Mouse (Mus musculus) heart, embryonic 16.5 days (tissue): Measurements from ENCODE around the gene Coro1c. TPM values are rescaled to one million over a fixed set of nuclear protein-coding genes. Genes with fewer than 3 reads are reported as not detected.

Experiments used
- ATAC-seq: fragments of 200-750 bp; cut with Nextera tagmentation; replicated peaks from 2 replicates; pipeline ENCODE4 v1.8.0; 2017; ENCODE audit warnings: moderate number of reproducible peaks; ENCODE audit not compliant: insufficient read depth, low FRiP score; ENCODE audit errors: extremely low read depth
- H3K27ac ChIP-seq: fragments of 300-500 bp; sonication (generic); 2 replicates; pipeline ENCODE4 v1.5.1; 2014; ENCODE audit warnings: mild to moderate bottlenecking, low read length, control low read depth, moderate library complexity
- H3K27me3 ChIP-seq: fragments of 300-500 bp; sonication (generic); 2 replicates; pipeline ENCODE4 v1.6.1; 2014; ENCODE audit warnings: low read length, mixed read lengths; ENCODE audit not compliant: control insufficient read depth, insufficient read depth
- H3K36me3 ChIP-seq: fragments of 300-500 bp; sonication (generic); 2 replicates; pipeline ENCODE4 v1.6.1; 2014; ENCODE audit not compliant: control insufficient read depth, insufficient read depth
- H3K4me1 ChIP-seq: fragments of 300-500 bp; sonication (generic); 2 replicates; pipeline ENCODE4 v1.6.1; 2014; ENCODE audit warnings: low read length, mixed read lengths; ENCODE audit not compliant: control insufficient read depth, insufficient read depth
- H3K4me2 ChIP-seq: fragments of 300-500 bp; sonication (generic); 2 replicates; pipeline ENCODE4 v1.6.1; 2014; ENCODE audit warnings: low read depth, mild to moderate bottlenecking, control low read depth, low read length
- H3K4me3 ChIP-seq: fragments of 300-500 bp; sonication (generic); 2 replicates; pipeline ENCODE4 v1.5.1; 2014; ENCODE audit warnings: mild to moderate bottlenecking, control low read depth, low read length
- H3K9ac ChIP-seq: fragments of 300-500 bp; sonication (generic); 2 replicates; pipeline ENCODE4 v1.6.1; 2014; ENCODE audit warnings: low read length, control low read depth
- H3K9me3 ChIP-seq: fragments of 300-500 bp; sonication (generic); replicated peaks from 2 replicates; pipeline ENCODE4 v1.6.1; 2016; ENCODE audit warnings: low read length; ENCODE audit not compliant: control insufficient read depth
- WGBS: fragments of 180-500 bp; shearing (Covaris S2); extraction: QIAGEN DNeasy Blood & Tissue Kit; methylation state at CpG from one replicate; pipeline ENCODE4 v1.1.7; 2014; 5-methylcytosine and 5-hydroxymethylcytosine counted together
- polyA plus RNA-seq: library from polyadenylated mRNA; unstranded; fragments of >200 nt; fragmentation: Nextera tagmentation; extraction: Ambion mirVana; gene quantifications from 2 replicates; pipeline ENCODE4 v1.2.1, GENCODE M21; 2015

Gene Coro1c
- polyA plus RNA-seq, 1 experiment from 2014 or later = 85.9 TPM

- 76% methylated on average over 6 of the region's 6 CpGs for WGBS
- H3K27ac ChIP-seq = no peak overlapping the region
- H3K9ac ChIP-seq = no peak overlapping the region
- no peak overlapping the region for H3K4me3 ChIP-seq
- H3K4me1 ChIP-seq = peaks cover 19% of the 10 kb centered on the region
- H3K4me2 ChIP-seq = no peak overlapping the region
- no peak for ATAC-seq
- no peaks in the 10 kb centered on the region for H3K27me3 ChIP-seq
- H3K36me3 ChIP-seq = no peaks in the 10 kb centered on the region
- no peaks in the 10 kb centered on the region for H3K9me3 ChIP-seq
These were observed 2.1 kb upstream of the Coro1c start for GRCm38 (mm10) chr5:113910705-113911104.

DNA sequence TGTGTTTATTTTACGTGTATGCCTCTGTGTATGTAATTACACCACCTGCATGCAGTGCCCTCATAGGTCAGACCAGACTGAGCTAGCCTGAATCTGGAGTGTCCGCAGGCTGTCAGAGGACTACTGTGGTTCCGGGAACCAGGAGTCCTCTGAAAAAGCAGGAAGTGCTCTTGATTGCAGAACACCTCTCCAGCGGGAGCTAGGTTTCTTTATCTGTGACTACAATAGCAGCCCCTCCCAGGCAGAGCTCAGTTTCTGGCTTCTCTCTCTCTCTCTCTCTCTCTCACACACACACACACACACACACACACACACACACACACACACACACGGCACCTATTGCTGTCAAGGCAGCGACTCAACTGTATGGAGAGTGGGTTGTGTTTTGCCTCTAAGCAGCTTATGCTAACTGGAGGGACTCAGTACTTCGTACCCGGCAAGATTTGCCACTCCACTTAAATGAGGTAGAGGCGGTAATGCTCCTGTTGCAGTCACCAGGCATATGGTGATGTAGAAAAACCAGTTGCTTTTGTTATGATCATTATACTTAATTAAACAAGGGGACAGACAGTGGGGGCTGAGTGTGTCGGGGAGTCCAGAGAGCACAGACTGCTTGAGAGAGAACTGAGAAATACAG, 1.6 kb upstream of the Coro1c start:
- H3K4me1 ChIP-seq = peaks cover 25% of the 10 kb centered on the region
- H3K9ac ChIP-seq = no peak overlapping the region; the same call in 1 of the 2 replicates
- H3K9me3 ChIP-seq = no peaks in the 10 kb centered on the region
- 21% methylated on average over 10 of the region's 10 CpGs for WGBS
- H3K4me2 ChIP-seq = peak overlapping the region; percentile 13; the same call in 1 of the 2 replicates
- no peak overlapping the region for H3K4me3 ChIP-seq
- ATAC-seq = no peak
- no peaks in the 10 kb centered on the region for H3K27me3 ChIP-seq
- no peaks in the 10 kb centered on the region for H3K36me3 ChIP-seq
- peak overlapping the region; percentile 46; the same call in 1 of the 2 replicates for H3K27ac ChIP-seq

DNA sequence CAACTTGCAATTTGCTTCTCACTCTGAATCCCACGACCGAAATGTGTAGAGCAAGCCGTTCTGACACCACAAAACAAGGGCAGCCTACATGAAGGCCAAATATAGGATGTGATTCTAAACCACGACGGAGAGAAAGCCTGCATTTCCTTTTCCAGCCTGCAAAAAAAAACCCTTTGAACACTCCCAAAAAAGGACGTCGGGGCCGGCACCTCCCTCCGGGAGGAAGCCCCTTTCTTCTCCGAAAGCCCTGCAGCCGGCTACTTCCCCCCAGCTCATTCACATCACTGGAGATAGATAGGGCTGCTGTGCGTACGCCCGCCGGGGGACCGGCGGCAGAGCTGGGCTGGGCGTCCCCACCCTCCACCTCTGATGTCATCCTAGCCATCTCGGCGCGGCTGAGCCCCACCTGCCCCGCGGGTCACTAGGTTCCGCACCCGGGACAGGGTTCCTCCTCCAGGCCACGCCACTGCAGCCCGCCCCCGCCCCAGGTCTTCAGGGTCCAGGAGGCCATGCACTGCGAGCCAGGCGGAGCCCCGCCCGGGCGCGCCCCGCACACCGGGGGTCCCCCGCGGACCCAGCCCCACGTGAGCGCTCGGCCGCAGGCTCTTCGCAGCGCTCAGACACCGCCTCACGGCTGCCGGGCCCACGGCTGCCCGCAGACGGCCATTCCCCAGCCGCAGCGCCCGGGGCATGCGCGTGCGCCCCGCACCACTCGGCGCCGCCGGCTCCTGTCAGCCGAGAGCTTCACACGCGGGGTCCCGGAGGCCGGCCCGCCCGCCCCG, 581 bp downstream of the Coro1c start:
- no peaks in the 10 kb centered on the region for H3K9me3 ChIP-seq
- H3K36me3 ChIP-seq = no peaks in the 10 kb centered on the region
- H3K27ac ChIP-seq = peak overlapping the region; percentile 98
- peak overlapping the region; percentile 98 for H3K9ac ChIP-seq
- H3K4me1 ChIP-seq = peaks cover 42% of the 10 kb centered on the region
- H3K4me2 ChIP-seq = peak overlapping the region; percentile 83
- ATAC-seq = peak; percentile 64
- WGBS = under 1% methylated on average over 69 of the region's 69 CpGs
- peak overlapping the region; percentile 96 for H3K4me3 ChIP-seq
- H3K27me3 ChIP-seq = no peaks in the 10 kb centered on the region

GRCm38 (mm10) chr5:113906958-113907735, 1.4 kb downstream of the Coro1c start:
- Histone ChIP-seq H3K4me2 (peak overlapping the region; percentile 83), H3K36me3 (no peaks in the 10 kb centered on the region), H3K4me1 (peaks cover 47% of the 10 kb centered on the region), H3K9me3 (no peaks in the 10 kb centered on the region), H3K9ac (peak overlapping the region; percentile 98), H3K27ac (peak overlapping the region; percentile 98), H3K27me3 (no peaks in the 10 kb centered on the region), H3K4me3 (peak overlapping the region; percentile 96)
- WGBS = 7% methylated on average over 17 of the region's 17 CpGs
- ATAC-seq = no peak

- Histone ChIP-seq H3K9me3 (no peaks in the 10 kb centered on the region), H3K27me3 (no peaks in the 10 kb centered on the region), H3K4me2 (no peak overlapping the region), H3K9ac (no peak overlapping the region), H3K4me3 (no peak overlapping the region), H3K27ac (no peak overlapping the region), H3K4me1 (peaks cover 58% of the 10 kb centered on the region), H3K36me3 (no peaks in the 10 kb centered on the region)
- ATAC-seq = no peak
- 32% methylated on average over 4 of the region's 4 CpGs for WGBS
These were observed 3.6 kb downstream of the Coro1c start for GRCm38 (mm10) chr5:113904987-113905386.

DNA sequence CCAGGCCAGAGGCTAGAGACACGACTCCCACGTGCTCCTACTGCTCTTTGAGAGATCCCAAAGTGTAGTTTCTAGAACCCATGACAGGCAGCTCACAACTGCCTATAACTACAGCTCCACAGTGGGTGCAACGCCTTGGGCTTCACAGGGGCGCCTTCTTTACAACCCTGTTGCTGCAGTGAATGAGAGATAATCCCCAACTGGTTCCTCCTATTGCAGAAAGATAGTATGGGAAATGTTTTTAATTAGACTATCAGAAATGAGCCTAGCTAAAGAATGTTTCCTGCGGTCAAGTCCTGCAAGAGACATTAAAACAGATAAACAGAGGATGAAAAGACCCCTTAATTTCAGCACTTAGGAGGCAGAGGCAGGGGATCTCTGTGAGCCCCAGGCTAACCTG, 5.6 kb downstream of the Coro1c start:
- 65% methylated on average over 5 of the region's 5 CpGs for WGBS
- Histone ChIP-seq H3K4me3 (no peak overlapping the region), H3K27me3 (no peaks in the 10 kb centered on the region), H3K9ac (no peak overlapping the region), H3K4me1 (peaks cover 58% of the 10 kb centered on the region), H3K27ac (no peak overlapping the region), H3K36me3 (no peaks in the 10 kb centered on the region), H3K4me2 (no peak overlapping the region), H3K9me3 (no peaks in the 10 kb centered on the region)
- no peak for ATAC-seq

DNA sequence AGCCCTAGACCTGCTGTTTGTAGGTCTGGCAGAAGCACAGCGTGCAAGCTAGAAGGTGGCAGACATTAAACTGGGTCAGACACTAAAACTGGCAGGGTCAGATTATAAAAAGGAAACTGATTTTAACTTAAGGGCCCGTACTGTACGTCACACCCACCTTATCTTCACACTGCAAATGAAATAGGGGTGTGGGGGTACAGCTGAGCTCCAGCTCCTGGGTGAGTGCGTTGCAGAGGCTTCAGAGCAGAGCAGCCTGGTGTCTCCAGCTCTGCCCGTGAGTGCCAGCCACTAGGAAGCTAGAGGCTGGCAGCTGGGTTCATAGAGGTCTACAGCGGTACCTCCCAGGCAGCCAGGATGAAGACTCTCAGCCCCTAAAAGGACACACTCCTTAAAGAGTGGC, 6.5 kb downstream of the Coro1c start:
- 42% methylated on average over 6 of the region's 6 CpGs for WGBS

DNA sequence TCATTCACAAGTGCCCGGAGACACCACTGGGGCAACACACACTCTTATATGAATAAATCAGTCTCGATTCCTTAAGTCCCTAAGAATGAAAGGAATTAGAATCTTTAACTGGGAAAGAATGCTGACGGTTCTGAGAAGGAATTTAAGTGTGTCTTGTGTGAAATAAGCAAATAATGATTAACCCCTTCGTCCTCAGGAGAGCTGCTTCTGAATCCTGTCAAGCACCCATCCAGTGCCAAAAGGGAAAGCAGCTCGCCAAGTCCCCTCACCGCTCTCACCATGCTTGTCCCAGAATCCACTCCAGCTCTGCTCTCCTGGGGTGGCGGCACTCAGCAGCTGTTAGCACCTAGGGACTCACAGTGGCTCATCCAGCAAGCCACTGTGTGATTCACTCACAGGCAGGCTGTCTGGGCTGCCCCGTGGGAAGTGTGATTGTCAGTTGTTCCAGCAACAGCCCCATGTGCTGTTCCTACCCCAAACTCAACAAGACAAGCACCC, 7.4 kb downstream of the Coro1c start:
- Histone ChIP-seq H3K27me3 (no peaks in the 10 kb centered on the region), H3K4me2 (peak overlapping the region; percentile 42), H3K36me3 (no peaks in the 10 kb centered on the region), H3K4me1 (peaks cover 48% of the 10 kb centered on the region), H3K9ac (no peak overlapping the region), H3K27ac (peak overlapping the region; percentile 40), H3K4me3 (no peak overlapping the region), H3K9me3 (no peaks in the 10 kb centered on the region)
- ATAC-seq = peak; percentile 69
- 31% methylated on average over 8 of the region's 8 CpGs for WGBS

More for the DNA sequence above, 6.5 kb downstream of the Coro1c start:
- no peak overlapping the region for H3K4me3 ChIP-seq
- no peak for ATAC-seq
- peak overlapping the region; percentile 49 for H3K27ac ChIP-seq
- H3K27me3 ChIP-seq = no peaks in the 10 kb centered on the region
- H3K9ac ChIP-seq = no peak overlapping the region
- no peak overlapping the region for H3K4me2 ChIP-seq
- no peaks in the 10 kb centered on the region for H3K9me3 ChIP-seq
- peaks cover 55% of the 10 kb centered on the region for H3K4me1 ChIP-seq
- H3K36me3 ChIP-seq = no peaks in the 10 kb centered on the region
